Mouse (Mus musculus) cerebellum, postnatal 25 days (tissue): ENCODE measurements at regions not wholly inside any gene's neighbourhood (a gene's known extent, or its start where the extent isn't known, plus 50 kb on each side); places are given as distances from the start of the nearest gene placed in this dataset.
"Not testable (repeated sequence)": the region's sequence is repeated elsewhere in the genome, so short reads cannot be mapped to it uniquely, and the experiment has no call there.

Experiments used
- DNase-seq, 2 experiments: peaks; one replicate each; pipeline ENCODE4 v3.0.0; 2021; ENCODE audit warnings: mixed read lengths in 2 of 2

- DNase-seq, result no peak
Measured at GRCm38 (mm10) chr13:5549175-5549574, 312.1 kb upstream of the Klf6 start.

- DNase-seq, result no peak
Measured at GRCm38 (mm10) chr13:5549747-5550146, 311.5 kb upstream of the Klf6 start.

GRCm38 (mm10) chr13:5550354-5550753, 310.9 kb upstream of the Klf6 start:
- no peak for DNase-seq

GRCm38 (mm10) chr13:5551131-5551530, 310.2 kb upstream of the Klf6 start:
- no peak for DNase-seq

GRCm38 (mm10) chr13:5553461-5553860, 307.8 kb upstream of the Klf6 start:
- no peak for DNase-seq

- no peak for DNase-seq
Measured at GRCm38 (mm10) chr13:5558095-5558494, 303.2 kb upstream of the Klf6 start.

GRCm38 (mm10) chr13:5566479-5566878, 294.8 kb upstream of the Klf6 start:
- no peak for DNase-seq

GRCm38 (mm10) chr13:5566896-5567295, 294.4 kb upstream of the Klf6 start:
- DNase-seq, result no peak

- no peak for DNase-seq
Measured at GRCm38 (mm10) chr13:5569579-5569978, 291.7 kb upstream of the Klf6 start.

GRCm38 (mm10) chr13:5570386-5570785, 290.9 kb upstream of the Klf6 start:
- no peak for DNase-seq

GRCm38 (mm10) chr13:5576568-5576967, 284.7 kb upstream of the Klf6 start:
- DNase-seq, result no peak

GRCm38 (mm10) chr13:5583681-5584080, 277.6 kb upstream of the Klf6 start:
- not testable (repeated sequence) for DNase-seq

- DNase-seq, result no peak
Measured at GRCm38 (mm10) chr13:5587196-5587595, 274.1 kb upstream of the Klf6 start.

- no peak for DNase-seq
Measured at GRCm38 (mm10) chr13:5591286-5591685, 270.0 kb upstream of the Klf6 start.

GRCm38 (mm10) chr13:5591837-5592555, 269.3 kb upstream of the Klf6 start:
- DNase-seq, result no peak

GRCm38 (mm10) chr13:5592556-5593061, 268.7 kb upstream of the Klf6 start:
- no peak for DNase-seq

- DNase-seq, result no peak
Measured at GRCm38 (mm10) chr13:5601648-5602047, 259.6 kb upstream of the Klf6 start.

- no peak for DNase-seq
Measured at GRCm38 (mm10) chr13:5603905-5604596, 257.2 kb upstream of the Klf6 start.

GRCm38 (mm10) chr13:5605418-5605817, 255.9 kb upstream of the Klf6 start:
- no peak for DNase-seq

- no peak for DNase-seq
Measured at GRCm38 (mm10) chr13:5607462-5607861, 253.8 kb upstream of the Klf6 start.

- no peak for DNase-seq
Measured at GRCm38 (mm10) chr13:5614186-5614737, 247.0 kb upstream of the Klf6 start.

GRCm38 (mm10) chr13:5614833-5615232, 246.4 kb upstream of the Klf6 start:
- no peak for DNase-seq

- no peak for DNase-seq
Measured at GRCm38 (mm10) chr13:5615327-5615726, 246.0 kb upstream of the Klf6 start.

- no peak for DNase-seq
Measured at GRCm38 (mm10) chr13:5628124-5628523, 233.2 kb upstream of the Klf6 start.
